Mouse (Mus musculus) midbrain, embryonic 12.5 days (tissue): Measurements from ENCODE around the gene Ttn. TPM values are rescaled to one million over a fixed set of nuclear protein-coding genes. Genes with fewer than 3 reads are reported as not detected.
"Not testable (repeated sequence)": the region's sequence is repeated elsewhere in the genome, so short reads cannot be mapped to it uniquely, and the experiment has no call there.

ENCODE experiments used
- ATAC-seq: fragments of 200-750 bp; cut with Nextera tagmentation; 2 replicates; pipeline ENCODE4 v1.8.0; 2017; ENCODE audit warnings: low read depth, moderate TSS enrichment, moderate library complexity; ENCODE audit not compliant: low FRiP score
- H3K27ac ChIP-seq: fragments of 300-500 bp; sonication (generic); replicated peaks from 2 replicates; pipeline ENCODE4 v1.5.1; 2016; ENCODE audit warnings: mild to moderate bottlenecking
- H3K27me3 ChIP-seq: fragments of 300-500 bp; sonication (generic); 2 replicates; pipeline ENCODE4 v1.6.1; 2016; ENCODE audit warnings: mild to moderate bottlenecking
- H3K36me3 ChIP-seq: fragments of 300-500 bp; sonication (generic); 2 replicates; pipeline ENCODE4 v1.6.1; 2016
- H3K4me1 ChIP-seq: fragments of 300-500 bp; sonication (generic); 2 replicates; pipeline ENCODE4 v1.6.1; 2016
- H3K4me2 ChIP-seq: fragments of 300-500 bp; sonication (generic); replicated peaks from 2 replicates; pipeline ENCODE4 v1.6.1; 2016; ENCODE audit warnings: mild to moderate bottlenecking, moderate library complexity
- H3K4me3 ChIP-seq: fragments of 300-500 bp; sonication (generic); 2 replicates; pipeline ENCODE4 v1.5.1; 2016; ENCODE audit warnings: mild to moderate bottlenecking
- H3K9ac ChIP-seq: fragments of 300-500 bp; sonication (generic); replicated peaks from 2 replicates; pipeline ENCODE4 v1.6.1; 2016; ENCODE audit warnings: mild to moderate bottlenecking, moderate library complexity
- H3K9me3 ChIP-seq: fragments of 300-500 bp; sonication (generic); 2 replicates; pipeline ENCODE4 v1.6.1; 2016; ENCODE audit warnings: mild to moderate bottlenecking
- WGBS: fragments of 180-500 bp; shearing (Covaris S2); methylation state at CpG from one replicate; pipeline ENCODE4 v1.1.7; 2016; 5-methylcytosine and 5-hydroxymethylcytosine counted together
- polyA plus RNA-seq: library from polyadenylated mRNA; unstranded; fragments of >200 nt; fragmentation: Nextera tagmentation; extraction: Ambion mirVana; gene quantifications from 2 replicates; pipeline ENCODE4 v1.2.1, GENCODE M21; 2016

Gene Ttn
- polyA plus RNA-seq, result 0.45 and 0.52 TPM in 2 replicates

DNA sequence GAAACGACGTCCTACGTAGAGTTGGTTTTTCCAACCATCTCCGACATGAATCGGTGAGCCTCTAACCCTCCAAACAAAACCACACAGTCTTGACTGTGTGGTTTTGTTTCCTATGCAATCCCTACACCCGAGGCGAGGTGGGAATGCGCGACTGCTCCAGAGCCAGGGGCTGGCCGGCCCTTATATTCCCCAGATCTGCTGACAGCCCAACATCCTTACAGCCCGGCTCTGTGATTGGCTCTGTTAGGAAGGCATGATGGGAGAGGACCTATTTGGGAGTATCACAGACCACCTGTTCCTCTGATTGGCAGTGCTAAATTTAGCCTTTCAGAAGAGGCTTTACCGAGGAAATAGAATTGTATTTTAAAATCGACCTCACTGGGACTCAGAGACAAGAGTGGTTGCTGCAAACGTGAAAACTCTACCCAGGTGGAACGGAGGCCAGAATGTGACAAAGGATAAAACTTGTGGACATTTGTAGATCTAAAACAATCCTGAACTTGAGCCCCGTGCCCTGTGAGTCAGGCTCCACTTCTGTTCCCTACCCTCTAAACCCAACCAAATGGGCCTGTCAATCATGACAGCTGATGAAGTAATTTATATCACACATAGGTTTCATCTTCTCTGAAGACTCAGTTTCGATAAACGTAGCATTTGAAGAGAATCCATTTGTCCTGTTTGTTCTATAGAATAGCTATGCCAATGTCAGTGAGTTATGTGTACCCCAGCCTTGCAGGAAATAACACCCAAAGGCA, at the start of gene Ttn:
Ttn (minus strand) TSS at position 157 of the 755 bp plus-strand sequence.
- H3K4me2 ChIP-seq, result no peak within 1 kb of the TSS

DNA sequence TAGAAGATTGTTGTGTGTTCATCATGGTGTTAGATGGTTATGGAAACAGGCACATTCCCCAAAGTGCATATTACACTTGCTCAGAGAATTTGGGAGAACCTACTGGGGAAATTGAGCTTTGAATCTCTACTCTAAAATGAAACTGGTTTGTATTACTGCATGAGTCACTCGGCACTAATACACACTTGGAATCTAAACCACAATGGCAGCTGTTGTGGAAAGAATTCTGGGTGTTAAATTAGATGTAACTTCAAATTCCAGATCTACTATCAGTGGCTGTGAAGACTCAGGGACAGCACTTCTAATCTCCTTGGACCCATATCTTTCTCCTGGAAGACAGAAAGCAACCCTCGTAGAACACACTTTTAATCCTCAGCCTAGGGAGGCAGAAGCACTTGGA, 38.3 kb upstream of the Ttn start:
- no peaks in the 10 kb centered on the region for H3K27me3 ChIP-seq
- 84% methylated on average over 2 of the region's 2 CpGs for WGBS
- ATAC-seq, result no peak
- no peaks in the 10 kb centered on the region for H3K36me3 ChIP-seq
- no peaks in the 10 kb centered on the region for H3K9me3 ChIP-seq
- no peak overlapping the region for H3K4me3 ChIP-seq
- H3K27ac ChIP-seq, result no peak overlapping the region
- no peak overlapping the region for H3K9ac ChIP-seq
- H3K4me1 ChIP-seq, result no peaks in the 10 kb centered on the region
- H3K4me2 ChIP-seq, result no peak overlapping the region

More for the DNA sequence above, at the start of gene Ttn:
- Histone ChIP-seq H3K4me1 (no peaks in the 10 kb centered on the region), H3K4me3 (no peak within 1 kb of the TSS), H3K9me3 (no peaks in the 10 kb centered on the region), H3K36me3 (no peaks in the 10 kb centered on the region), H3K27ac (no peak within 1 kb of the TSS), H3K27me3 (no peaks in the 10 kb centered on the region), H3K9ac (no peak within 1 kb of the TSS)
- 84% methylated on average over 18 of the region's 18 CpGs for WGBS
- ATAC-seq, result no peak

DNA sequence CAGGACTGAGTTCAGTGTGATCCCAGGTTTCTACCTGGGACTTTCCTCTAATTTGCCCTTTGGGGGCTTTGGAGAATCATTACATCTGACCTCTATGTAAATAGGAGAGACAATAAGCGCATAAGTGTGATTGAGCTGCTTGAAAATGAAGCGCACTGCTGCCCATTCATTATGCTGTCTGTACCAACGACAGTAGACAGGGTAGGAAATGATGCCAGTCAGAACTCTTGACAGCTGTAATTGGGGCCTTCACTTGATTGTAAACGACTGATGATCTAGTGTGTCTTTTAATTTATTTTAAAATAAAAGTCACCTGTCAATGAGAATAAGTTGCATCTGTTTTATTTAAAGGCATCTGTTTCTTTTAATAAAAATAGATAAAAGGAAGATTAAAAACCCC, 35.4 kb upstream of the Ttn start:
- no peak overlapping the region for H3K4me2 ChIP-seq
- no peaks in the 10 kb centered on the region for H3K27me3 ChIP-seq
- no peak overlapping the region for H3K9ac ChIP-seq
- H3K4me3 ChIP-seq, result no peak overlapping the region
- H3K9me3 ChIP-seq, result no peaks in the 10 kb centered on the region
- H3K36me3 ChIP-seq, result no peaks in the 10 kb centered on the region
- H3K4me1 ChIP-seq, result no peaks in the 10 kb centered on the region
- 76% methylated on average over 4 of the region's 4 CpGs for WGBS
- no peak overlapping the region for H3K27ac ChIP-seq
- no peak for ATAC-seq

DNA sequence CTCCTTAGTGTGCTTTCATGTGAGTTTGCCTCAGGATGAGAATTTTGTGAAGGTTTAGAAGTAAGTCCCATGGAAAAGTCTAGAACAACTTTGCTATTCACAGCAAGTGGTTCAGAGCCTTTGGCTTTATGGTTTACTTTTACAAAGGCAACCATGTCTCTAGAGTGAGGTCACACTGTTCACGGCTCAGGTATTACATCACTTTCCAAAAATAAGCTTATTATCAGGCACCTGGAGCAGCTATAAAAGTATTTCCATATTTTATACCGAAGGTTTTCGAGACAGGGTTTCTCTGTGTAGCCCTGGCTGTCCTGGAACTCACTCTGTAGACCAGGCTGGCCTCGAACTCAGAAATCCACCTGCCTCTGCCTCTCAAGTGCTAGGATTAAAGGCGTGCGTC, 31.1 kb upstream of the Ttn start:
- H3K27me3 ChIP-seq, H3K4me1 ChIP-seq, H3K36me3 ChIP-seq, H3K9ac ChIP-seq, H3K4me3 ChIP-seq, H3K4me2 ChIP-seq, H3K27ac ChIP-seq, ATAC-seq, H3K9me3 ChIP-seq: not testable (repeated sequence)
- 92% methylated on average over 6 of the region's 6 CpGs for WGBS

DNA sequence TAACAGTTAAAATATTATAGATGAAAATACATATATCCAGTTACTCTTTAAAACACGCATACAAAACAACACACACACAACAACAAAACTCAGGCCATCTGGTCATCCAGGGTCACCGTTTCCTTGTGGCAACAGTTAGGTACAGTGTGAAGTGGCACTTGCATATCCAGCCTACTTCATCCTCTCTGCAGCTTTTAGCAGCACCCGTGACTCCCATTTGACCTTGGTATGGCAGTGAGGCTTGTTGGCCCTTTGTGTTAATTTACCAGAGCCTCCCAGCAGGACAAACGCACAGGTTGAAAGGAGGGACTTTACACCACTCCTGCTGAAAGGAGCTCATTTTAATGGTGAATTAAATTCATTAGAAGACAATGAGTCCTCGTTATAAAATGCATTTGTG, 29.6 kb upstream of the Ttn start:
- ATAC-seq, result no peak
- H3K4me1 ChIP-seq, result no peaks in the 10 kb centered on the region
- no peaks in the 10 kb centered on the region for H3K36me3 ChIP-seq
- no peak overlapping the region for H3K4me3 ChIP-seq
- no peak overlapping the region for H3K9ac ChIP-seq
- no peaks in the 10 kb centered on the region for H3K27me3 ChIP-seq
- H3K27ac ChIP-seq, result no peak overlapping the region
- WGBS, result 70% methylated on average over 5 of the region's 5 CpGs
- H3K9me3 ChIP-seq, result no peaks in the 10 kb centered on the region
- H3K4me2 ChIP-seq, result no peak overlapping the region

DNA sequence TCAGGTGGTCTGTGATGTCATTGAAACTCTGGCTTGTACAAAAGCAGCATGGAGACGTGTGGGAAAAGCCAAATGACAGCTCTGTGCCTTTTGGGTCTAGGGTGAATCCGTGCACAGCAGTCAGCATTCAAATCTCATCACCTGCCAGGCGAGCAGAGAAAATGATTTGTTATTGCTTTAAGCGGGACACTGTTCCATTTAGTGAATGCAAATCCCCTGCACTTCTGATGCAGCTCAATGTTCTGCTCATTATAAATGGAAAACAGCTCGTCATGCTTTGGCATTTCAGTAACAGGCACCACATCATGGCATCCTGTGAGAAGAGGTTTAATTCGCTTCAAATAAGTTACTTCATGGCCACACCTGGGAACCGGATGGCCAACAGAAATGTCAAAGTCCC, 24.7 kb upstream of the Ttn start:
- no peak overlapping the region for H3K27ac ChIP-seq
- no peaks in the 10 kb centered on the region for H3K9me3 ChIP-seq
- H3K4me2 ChIP-seq, result no peak overlapping the region
- H3K9ac ChIP-seq, result no peak overlapping the region
- H3K36me3 ChIP-seq, result no peaks in the 10 kb centered on the region
- no peaks in the 10 kb centered on the region for H3K27me3 ChIP-seq
- no peak for ATAC-seq
- no peak overlapping the region for H3K4me3 ChIP-seq
- WGBS, result 65% methylated on average over 7 of the region's 7 CpGs
- no peaks in the 10 kb centered on the region for H3K4me1 ChIP-seq

DNA sequence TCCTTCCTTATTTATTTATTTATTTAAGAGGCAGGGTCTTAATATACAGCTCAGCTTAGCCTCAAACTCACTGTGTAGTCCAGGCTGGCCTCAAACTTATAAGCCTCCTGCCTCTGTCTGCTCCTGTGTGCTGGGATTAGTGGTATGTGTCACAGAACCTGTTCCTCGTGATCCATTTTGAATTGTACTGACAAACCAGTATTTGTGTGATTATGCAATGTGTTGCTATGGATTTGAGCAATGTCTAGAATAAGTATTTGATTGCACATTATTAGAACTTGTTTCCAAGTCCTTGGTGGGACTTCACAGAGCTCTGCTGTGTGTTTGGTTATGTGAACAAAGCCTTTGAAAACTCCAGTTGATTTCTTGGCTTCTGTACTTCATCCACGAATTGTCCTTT, 20.8 kb upstream of the Ttn start:
- no peak overlapping the region for H3K9ac ChIP-seq
- H3K4me3 ChIP-seq, result no peak overlapping the region
- 80% methylated on average over 2 of the region's 2 CpGs for WGBS
- H3K4me1 ChIP-seq, result no peaks in the 10 kb centered on the region
- H3K27ac ChIP-seq, result no peak overlapping the region
- ATAC-seq, result no peak
- no peak overlapping the region for H3K4me2 ChIP-seq
- no peaks in the 10 kb centered on the region for H3K36me3 ChIP-seq
- H3K9me3 ChIP-seq, result no peaks in the 10 kb centered on the region
- no peaks in the 10 kb centered on the region for H3K27me3 ChIP-seq

DNA sequence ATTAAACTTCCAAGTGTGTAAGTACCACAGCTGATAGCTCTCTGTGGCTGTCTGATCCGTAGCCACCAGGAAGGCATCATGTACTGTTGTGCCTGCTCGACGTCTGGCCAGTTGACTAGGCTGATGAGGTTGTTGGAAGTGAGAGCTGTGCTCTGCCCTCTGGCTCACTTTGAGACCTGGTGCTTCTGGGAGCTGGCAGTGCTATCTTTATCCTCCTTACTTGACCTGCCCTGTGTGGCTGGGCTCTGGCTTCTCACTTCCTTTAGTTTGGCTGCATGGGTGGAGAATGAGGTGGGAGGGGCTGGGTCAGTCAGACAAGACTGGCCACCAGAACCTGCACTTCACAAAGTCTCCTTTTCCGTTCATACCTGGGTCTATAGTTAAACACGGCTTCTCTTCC, 16.0 kb upstream of the Ttn start:
- Histone ChIP-seq H3K4me2 (no peak overlapping the region), H3K27me3 (no peaks in the 10 kb centered on the region), H3K36me3 (no peaks in the 10 kb centered on the region), H3K27ac (no peak overlapping the region), H3K4me1 (no peaks in the 10 kb centered on the region), H3K9me3 (no peaks in the 10 kb centered on the region), H3K9ac (no peak overlapping the region), H3K4me3 (no peak overlapping the region)
- WGBS, result 74% methylated on average over 5 of the region's 5 CpGs
- ATAC-seq, result no peak

DNA sequence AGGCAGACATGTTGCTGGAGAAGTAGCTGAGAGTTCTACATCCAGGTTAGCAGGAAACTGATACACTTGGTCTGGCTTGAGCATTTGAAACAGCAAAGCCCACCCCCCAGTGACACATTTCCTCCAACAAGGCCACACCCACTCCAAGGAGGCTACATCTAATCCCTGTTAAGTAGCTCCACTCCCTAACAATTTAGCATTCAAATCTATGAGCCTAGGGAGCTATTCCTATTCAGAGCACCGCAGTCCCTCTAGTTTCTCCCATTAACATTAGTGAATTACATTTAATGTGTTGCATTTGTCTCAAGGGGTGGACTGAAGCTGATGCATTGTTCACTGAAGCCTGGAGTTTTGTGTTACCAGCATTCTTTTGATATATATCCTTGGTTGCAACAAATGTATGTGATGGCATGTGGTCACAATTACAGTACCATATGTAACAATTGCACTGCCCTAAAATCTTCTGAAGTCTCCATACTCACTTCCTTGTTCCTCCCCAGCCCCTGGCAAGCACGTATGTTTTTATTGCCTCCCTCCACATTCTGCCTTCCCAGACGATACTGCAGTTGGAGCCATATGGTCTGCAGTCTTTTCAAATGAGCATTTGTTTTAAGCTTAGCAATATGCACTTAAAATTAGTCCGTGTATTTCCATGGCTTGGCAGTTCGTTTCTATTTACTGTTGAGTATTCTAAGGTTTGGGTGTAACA, 10.3 kb upstream of the Ttn start:
- 84% methylated on average over 5 of the region's 5 CpGs for WGBS
- Histone ChIP-seq H3K4me2 (no peak overlapping the region), H3K27ac (no peak overlapping the region), H3K4me3 (no peak overlapping the region), H3K4me1 (no peaks in the 10 kb centered on the region), H3K9ac (no peak overlapping the region), H3K27me3 (no peaks in the 10 kb centered on the region), H3K9me3 (no peaks in the 10 kb centered on the region), H3K36me3 (no peaks in the 10 kb centered on the region)
- ATAC-seq, result no peak

DNA sequence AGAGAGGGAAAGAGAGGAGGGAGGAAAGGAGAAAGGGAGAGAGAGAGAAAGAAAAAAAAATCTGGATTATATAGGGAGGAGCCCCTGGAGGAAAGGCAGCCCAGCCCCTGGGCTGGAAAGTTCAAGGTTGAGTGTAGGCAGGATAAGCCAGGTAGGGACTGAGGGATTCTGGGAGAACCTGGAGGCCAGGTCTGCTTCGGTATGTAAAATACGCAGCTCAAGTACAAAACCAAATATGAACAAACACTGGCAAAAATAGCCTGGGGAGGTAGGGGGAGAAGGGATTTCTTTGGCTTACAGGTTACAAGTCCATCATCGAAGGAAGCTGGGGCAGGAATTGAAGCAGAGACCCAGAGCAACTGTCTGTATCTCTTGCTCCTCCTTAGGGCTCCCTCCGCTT, 5.0 kb upstream of the Ttn start:
- 94% methylated on average over 4 of the region's 4 CpGs for WGBS
- H3K27me3 ChIP-seq, result no peaks in the 10 kb centered on the region
- no peak overlapping the region for H3K4me2 ChIP-seq
- H3K4me1 ChIP-seq, result no peaks in the 10 kb centered on the region
- H3K4me3 ChIP-seq, result no peak overlapping the region
- H3K9me3 ChIP-seq, result no peaks in the 10 kb centered on the region
- ATAC-seq, result no peak
- H3K9ac ChIP-seq, result no peak overlapping the region
- no peak overlapping the region for H3K27ac ChIP-seq
- H3K36me3 ChIP-seq, result no peaks in the 10 kb centered on the region

DNA sequence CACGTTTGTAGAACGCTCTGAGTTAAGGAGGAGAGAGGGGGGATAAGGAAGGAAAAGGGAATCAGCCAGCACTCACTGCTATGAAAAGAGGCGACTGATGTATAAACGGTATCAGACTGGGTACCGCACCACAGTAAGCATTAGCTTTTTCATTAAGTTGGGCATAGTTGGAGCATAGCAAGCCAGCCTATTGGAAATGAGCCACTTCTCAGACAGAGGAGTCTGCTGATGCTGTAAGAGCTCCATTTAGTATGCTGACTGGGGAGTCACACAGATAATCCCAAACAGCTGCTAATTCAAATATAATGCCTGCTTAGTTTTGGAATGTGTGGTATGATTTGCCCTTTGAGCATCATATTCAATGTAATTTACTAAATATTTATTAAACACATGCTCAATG, 2.0 kb upstream of the Ttn start:
- ATAC-seq, result no peak

DNA sequence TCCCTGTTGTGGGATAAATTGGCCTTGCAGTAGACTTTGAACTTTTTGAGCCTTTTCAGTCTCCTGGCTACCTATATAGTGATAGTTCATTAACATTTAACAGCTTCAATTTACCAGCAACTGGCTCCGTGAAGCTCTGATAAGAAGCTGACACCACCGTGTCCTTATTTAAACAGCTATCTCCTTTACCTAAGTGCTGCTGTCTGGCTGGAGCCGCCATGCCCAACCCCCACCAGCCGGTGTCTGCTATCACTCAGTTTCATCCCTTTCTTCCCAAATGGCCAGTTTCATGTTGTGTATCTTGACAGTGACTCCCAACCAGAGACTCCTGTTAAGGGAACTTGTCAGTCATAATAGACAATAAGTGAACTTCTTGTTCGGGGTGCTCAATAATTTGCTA, 1.3 kb upstream of the Ttn start:
- ATAC-seq, result no peak
- no peaks in the 10 kb centered on the region for H3K27me3 ChIP-seq
- H3K36me3 ChIP-seq, result no peaks in the 10 kb centered on the region
- no peak overlapping the region for H3K27ac ChIP-seq
- no peak overlapping the region for H3K9ac ChIP-seq
- no peaks in the 10 kb centered on the region for H3K9me3 ChIP-seq
- no peaks in the 10 kb centered on the region for H3K4me1 ChIP-seq
- WGBS, result 75% methylated on average over 5 of the region's 5 CpGs
- no peak overlapping the region for H3K4me2 ChIP-seq
- no peak overlapping the region for H3K4me3 ChIP-seq

More for the DNA sequence above, 2.0 kb upstream of the Ttn start:
- no peaks in the 10 kb centered on the region for H3K4me1 ChIP-seq
- H3K36me3 ChIP-seq, result no peaks in the 10 kb centered on the region
- no peaks in the 10 kb centered on the region for H3K9me3 ChIP-seq
- H3K4me3 ChIP-seq, result no peak overlapping the region
- H3K4me2 ChIP-seq, result no peak overlapping the region
- H3K27me3 ChIP-seq, result no peaks in the 10 kb centered on the region
- no peak overlapping the region for H3K9ac ChIP-seq
- no peak overlapping the region for H3K27ac ChIP-seq
- WGBS, result 82% methylated on average over 5 of the region's 5 CpGs
